Mouse (Mus musculus) heart, postnatal 0 days (tissue): ENCODE measurements around the gene Def6.

Experiments used
- CTCF ChIP-seq: IDR thresholded peaks from 2 replicates; pipeline ENCODE4 v1.5.1; 2016; ENCODE audit warnings: antibody characterized with exemption, control low read depth, low read depth
- EP300 ChIP-seq: IDR thresholded peaks from 2 replicates; pipeline ENCODE4 v1.6.1; 2016; ENCODE audit warnings: antibody characterized with exemption, low read depth

- no peak for TF ChIP-seq CTCF
- no peak for TF ChIP-seq EP300
These were observed 26.6 kb upstream of the Def6 start for GRCm38 (mm10) chr17:28180783-28181544.
